Comparison of ENCODE assay signal across 19 mouse cellular contexts in the genomic region with DNA sequence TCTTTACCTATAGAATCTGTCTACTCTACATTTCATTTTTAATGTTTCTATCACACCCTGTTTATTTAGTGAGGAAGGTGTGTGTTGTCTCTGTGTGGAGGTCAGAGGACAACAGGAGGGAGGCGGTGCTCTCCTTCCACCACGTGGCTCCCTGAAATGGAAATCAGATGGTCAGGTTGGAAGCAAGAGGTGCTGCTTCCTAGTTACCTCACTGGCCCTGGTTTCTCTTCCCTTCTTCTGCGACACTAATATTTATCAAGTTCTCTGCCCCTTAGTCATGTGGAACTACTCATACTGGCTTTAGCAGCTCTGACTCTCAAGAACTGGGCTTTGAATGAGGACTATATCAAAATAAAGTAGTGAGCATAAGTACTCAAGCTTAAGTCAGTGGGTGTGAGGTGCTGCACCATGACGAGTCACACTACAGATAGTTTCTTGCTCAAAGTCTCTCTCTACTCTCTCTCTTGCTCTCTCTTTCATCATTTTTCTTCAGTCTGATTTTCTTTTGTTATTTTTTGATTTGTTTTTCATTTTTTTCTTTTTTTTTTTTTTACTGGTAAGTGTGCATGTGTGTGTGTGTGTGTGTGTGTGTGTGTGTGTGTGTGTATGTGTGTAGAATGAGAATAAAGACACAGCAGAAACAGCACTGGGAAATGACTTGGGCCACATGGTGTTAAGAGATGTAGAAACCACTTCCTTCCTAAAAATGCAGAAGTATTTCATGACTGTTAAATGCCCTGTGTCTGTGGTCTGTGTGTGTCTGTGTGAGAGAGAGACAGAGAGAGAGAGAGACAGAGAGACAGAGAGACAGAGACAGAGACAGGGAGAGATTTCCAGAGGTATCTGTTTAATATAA.
DNase-seq lines count a peak whose midpoint lies in the region; ATAC-seq lines count a peak whose summit lies in the region.
"Had no signal": no experiment of that assay in that cellular context is flagged by ENCODE, and none has a peak within 500 bp of the region (broad histone marks: within the 10 kb centered on the region; RNA-seq: fewer than 3 reads in every experiment).

No protein-coding gene starts in this region.

- no peaks in the 10 kb centered on the region for H3K27me3 ChIP-seq in heart, embryonic 12.5 days (replicated peaks)
- H3K27me3 ChIP-seq: hindbrain, embryonic 15.5 days; limb, embryonic 13.5 days; midbrain, embryonic 13.5 days had no signal

- no peak overlapping the region for H3K9ac ChIP-seq in heart, embryonic 12.5 days
- H3K9ac ChIP-seq: hindbrain, embryonic 15.5 days; limb, embryonic 13.5 days; midbrain, embryonic 13.5 days had no signal

- H3K4me1 ChIP-seq in heart, embryonic 12.5 days (replicated peaks) = no peaks in the 10 kb centered on the region
- H3K4me1 ChIP-seq: hindbrain, embryonic 15.5 days; limb, embryonic 13.5 days; midbrain, embryonic 13.5 days had no signal

- intact Hi-C loops in heart, postnatal 36 days (cut with DNase I) = no loop called here

- peak; percentile 78 for DNase-seq in heart, adult 11 months
- DNase-seq in thymus, postnatal 0 days (ENCODE audit: low spot score) = peak; percentile 11
- DNase-seq in thymus, postnatal 14 days = no peak
- DNase-seq in cerebellum, adult 18-20 months = no peak
- DNase-seq in left cerebral cortex, adult 8-10 months (ENCODE audit: low spot score in 2 of 2) = no peak
- DNase-seq in heart, postnatal 36 days = no peak
- DNase-seq: adrenal gland, postnatal 10 days; cerebellum, adult 8-10 months; gastrocnemius, adult 2 months; heart, adult 18-20 months; kidney, postnatal 25 days; right cerebral cortex, adult 18-20 months; thymus, postnatal 36 days had no signal

- WGBS in heart, embryonic 12.5 days = 72% methylated on average over 4 of the region's 4 CpGs

- no peaks in the 10 kb centered on the region for H3K36me3 ChIP-seq in heart, embryonic 12.5 days
- H3K36me3 ChIP-seq: hindbrain, embryonic 15.5 days; limb, embryonic 13.5 days; midbrain, embryonic 13.5 days had no signal

- H3K27ac ChIP-seq in heart, embryonic 12.5 days (ENCODE audit: poor library complexity, severe bottlenecking) = no peak overlapping the region
- H3K27ac ChIP-seq: gastrocnemius, adult 2 months; hindbrain, embryonic 15.5 days; limb, embryonic 13.5 days; midbrain, embryonic 13.5 days had no signal

- no peak for ATAC-seq in heart, embryonic 12.5 days (ENCODE audit: insufficient number of reproducible peaks, low FRiP score)
- peak; percentile 81 for ATAC-seq in megakaryocyte, adult 5-6 weeks (ENCODE audit: poor library complexity, severe bottlenecking)
- ATAC-seq: intestine, postnatal 0 days; midbrain, embryonic 13.5 days had no signal

- no peaks in the 10 kb centered on the region for H3K9me3 ChIP-seq in heart, embryonic 12.5 days (replicated peaks)
- H3K9me3 ChIP-seq: hindbrain, embryonic 15.5 days; limb, embryonic 13.5 days; midbrain, embryonic 13.5 days had no signal

- no peak overlapping the region for H3K4me3 ChIP-seq in heart, embryonic 12.5 days
- H3K4me3 ChIP-seq: gastrocnemius, adult 2 months; hindbrain, embryonic 15.5 days; limb, embryonic 13.5 days; midbrain, embryonic 13.5 days had no signal

- H3K4me2 ChIP-seq in heart, embryonic 12.5 days = no peak overlapping the region
- H3K4me2 ChIP-seq: hindbrain, embryonic 15.5 days; limb, embryonic 13.5 days; midbrain, embryonic 13.5 days had no signal

Comparison
In these comparisons a context has a peak if more than half of its experiments do, and no peak if none do; other contexts are left out.
1. DNase-seq: peak in heart, adult 11 months (single experiment) and thymus, postnatal 0 days (single experiment); none in thymus, postnatal 14 days (single experiment), cerebellum, adult 18-20 months (0 of 2), left cerebral cortex, adult 8-10 months (0 of 2) and heart, postnatal 36 days (0 of 2).